Mouse (Mus musculus): Measurements from ENCODE around the gene Gm36028. TPM values are rescaled to one million over a fixed set of nuclear protein-coding genes. Genes with fewer than 3 reads are reported as not detected.

Gm36028 gene
- polyA plus RNA-seq, 1 experiment from 2014 or later: not detected

DNA sequence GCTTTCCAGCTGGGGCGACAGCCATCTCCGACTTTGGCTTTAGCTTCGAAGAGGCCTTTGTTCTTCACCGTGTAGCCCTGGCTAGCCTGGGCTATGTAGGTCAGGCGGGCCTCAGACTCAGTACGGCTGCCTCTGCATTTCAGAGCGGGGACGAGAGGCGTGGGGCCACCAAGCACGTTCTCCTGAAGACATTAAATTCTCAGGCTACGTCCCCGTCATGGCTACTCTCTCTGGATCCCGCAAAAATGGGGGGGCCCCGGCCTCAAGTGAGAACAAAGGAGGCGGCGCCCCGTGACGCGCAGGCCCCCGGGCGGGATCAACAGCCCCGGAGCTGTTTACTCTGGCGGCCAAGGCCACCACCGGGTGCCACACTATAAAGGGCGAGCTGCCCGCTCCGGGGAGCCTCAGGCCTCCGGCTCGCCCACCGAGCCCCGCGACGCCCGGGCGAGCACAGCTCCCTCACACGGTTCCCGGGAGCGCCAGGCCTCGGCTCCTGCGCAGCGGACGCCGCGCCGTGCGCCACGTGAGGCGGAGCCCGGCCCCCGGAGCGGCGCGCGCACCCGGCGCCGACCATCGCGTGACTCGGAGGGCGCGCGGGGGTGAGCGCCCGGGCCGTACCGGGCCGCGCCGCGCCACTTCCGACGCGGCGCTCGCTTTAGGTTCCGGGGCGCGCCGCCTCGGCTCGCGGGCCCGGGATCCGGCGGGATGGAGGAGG lies 7.0 kb upstream of the Gm36028 start, which contains the start of gene Lrrc58:
TSS of gene Lrrc58 (plus strand) at position 599 of the 715 bp plus-strand sequence.
- H3K9ac ChIP-seq (ENCODE audit: low read depth, low read length): peak within 1 kb of the TSS; percentile 99
- peaks cover 18% of the 10 kb centered on the region for H3K4me1 ChIP-seq (ENCODE audit: control insufficient read depth, insufficient read depth, low read depth, low read length)
- H3K27me3 ChIP-seq (replicated peaks; ENCODE audit: control insufficient read depth, insufficient read depth, low read length): no peaks in the 10 kb centered on the region
- no peaks in the 10 kb centered on the region; the same call in 1 of the 2 replicates for H3K36me3 ChIP-seq (ENCODE audit: control insufficient read depth, insufficient read depth, low read length)
- H3K9me3 ChIP-seq (ENCODE audit: control insufficient read depth, low read length): no peaks in the 10 kb centered on the region
- ATAC-seq: peak; percentile 96
- under 1% methylated on average over 61 of the region's 86 CpGs for WGBS
- peak within 1 kb of the TSS; percentile 74 for H3K4me2 ChIP-seq (ENCODE audit: low read length)
- H3K4me3 ChIP-seq (ENCODE audit: low read length): peak within 1 kb of the TSS; percentile 100
- H3K27ac ChIP-seq (ENCODE audit: low read depth, low read length): peak within 1 kb of the TSS; percentile 99

GRCm38 (mm10) chr16:37865841-37866240 lies 4.9 kb upstream of the Gm36028 start:
- Histone ChIP-seq H3K36me3 (ENCODE audit: control insufficient read depth, insufficient read depth, low read length) (no peaks in the 10 kb centered on the region), H3K4me2 (ENCODE audit: low read length) (no peak overlapping the region), H3K9me3 (ENCODE audit: control insufficient read depth, low read length) (no peaks in the 10 kb centered on the region), H3K9ac (ENCODE audit: low read depth, low read length) (no peak overlapping the region), H3K27ac (ENCODE audit: low read depth, low read length) (no peak overlapping the region), H3K27me3 (replicated peaks; ENCODE audit: control insufficient read depth, insufficient read depth, low read length) (no peaks in the 10 kb centered on the region), H3K4me3 (ENCODE audit: low read length) (no peak overlapping the region), H3K4me1 (ENCODE audit: control insufficient read depth, insufficient read depth, low read depth, low read length) (peaks cover 10% of the 10 kb centered on the region)
- no peak for ATAC-seq
- WGBS: 84% methylated on average over 9 of the region's 9 CpGs

DNA sequence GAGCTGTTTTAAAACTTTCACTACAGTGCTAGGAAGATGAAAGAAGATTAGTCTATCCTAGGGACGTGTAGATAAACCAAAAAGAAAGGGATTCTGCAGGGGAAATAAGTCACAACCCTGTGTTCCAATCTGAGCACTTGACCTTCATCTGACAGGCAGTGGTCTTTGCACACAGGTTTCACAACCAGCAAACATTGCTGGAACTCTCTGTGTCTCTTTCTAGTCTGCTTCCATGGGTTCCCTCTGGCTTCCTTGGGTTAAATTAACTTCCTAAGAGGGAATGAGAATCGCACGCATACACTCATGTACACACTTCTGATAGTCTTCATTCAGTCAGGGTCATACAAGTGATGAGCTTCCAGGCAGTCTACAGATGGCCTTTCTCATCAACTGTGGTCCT lies 2.9 kb upstream of the Gm36028 start:
- H3K36me3 ChIP-seq (ENCODE audit: control insufficient read depth, insufficient read depth, low read length): no peaks in the 10 kb centered on the region
- no peak overlapping the region for H3K4me3 ChIP-seq (ENCODE audit: low read length)
- H3K9me3 ChIP-seq (ENCODE audit: control insufficient read depth, low read length): no peaks in the 10 kb centered on the region
- H3K4me2 ChIP-seq (ENCODE audit: low read length): no peak overlapping the region
- no peak overlapping the region for H3K9ac ChIP-seq (ENCODE audit: low read depth, low read length)
- H3K27me3 ChIP-seq (replicated peaks; ENCODE audit: control insufficient read depth, insufficient read depth, low read length): no peaks in the 10 kb centered on the region
- H3K4me1 ChIP-seq (ENCODE audit: control insufficient read depth, insufficient read depth, low read depth, low read length): no peaks in the 10 kb centered on the region; the same call in 1 of the 2 replicates
- 79% methylated on average over 3 of the region's 3 CpGs for WGBS
- H3K27ac ChIP-seq (ENCODE audit: low read depth, low read length): no peak overlapping the region
- ATAC-seq: no peak

DNA sequence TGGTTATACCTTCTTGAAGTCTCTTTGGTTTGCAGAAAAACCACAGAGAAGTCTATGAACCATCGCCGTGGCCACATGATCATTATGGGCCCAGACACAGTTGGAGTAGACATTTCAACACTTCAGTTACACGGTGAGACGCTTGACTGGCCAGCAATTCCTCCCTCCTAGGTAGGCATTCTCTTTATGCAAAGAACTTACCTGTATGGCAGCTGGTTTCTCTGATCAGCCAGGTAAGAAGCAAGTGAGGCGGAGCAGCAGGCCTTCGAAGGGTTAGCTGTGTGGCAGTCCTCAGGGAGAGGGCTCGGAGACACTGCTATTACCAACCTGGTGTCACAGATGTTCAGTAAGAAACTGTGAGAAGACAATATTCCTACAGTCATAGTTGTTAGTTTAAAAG lies 733 bp downstream of the Gm36028 start:
- H3K9me3 ChIP-seq (ENCODE audit: control insufficient read depth, low read length): no peaks in the 10 kb centered on the region
- no peak overlapping the region for H3K27ac ChIP-seq (ENCODE audit: low read depth, low read length)
- H3K36me3 ChIP-seq (ENCODE audit: control insufficient read depth, insufficient read depth, low read length): no peaks in the 10 kb centered on the region
- no peak overlapping the region for H3K4me3 ChIP-seq (ENCODE audit: low read length)
- H3K4me2 ChIP-seq (ENCODE audit: low read length): no peak overlapping the region
- H3K9ac ChIP-seq (ENCODE audit: low read depth, low read length): no peak overlapping the region
- no peaks in the 10 kb centered on the region for H3K4me1 ChIP-seq (ENCODE audit: control insufficient read depth, insufficient read depth, low read depth, low read length)
- no peak for ATAC-seq
- 77% methylated on average over 7 of the region's 7 CpGs for WGBS
- no peaks in the 10 kb centered on the region for H3K27me3 ChIP-seq (replicated peaks; ENCODE audit: control insufficient read depth, insufficient read depth, low read length)

GRCm38 (mm10) chr16:37857495-37857894 lies 3.5 kb downstream of the Gm36028 start:
- H3K4me1 ChIP-seq (ENCODE audit: control insufficient read depth, insufficient read depth, low read depth, low read length): no peaks in the 10 kb centered on the region
- H3K27ac ChIP-seq (ENCODE audit: low read depth, low read length): no peak overlapping the region
- no peaks in the 10 kb centered on the region for H3K9me3 ChIP-seq (ENCODE audit: control insufficient read depth, low read length)
- no peak overlapping the region for H3K4me2 ChIP-seq (ENCODE audit: low read length)
- no peak for ATAC-seq
- no peak overlapping the region for H3K9ac ChIP-seq (ENCODE audit: low read depth, low read length)
- no peaks in the 10 kb centered on the region for H3K27me3 ChIP-seq (replicated peaks; ENCODE audit: control insufficient read depth, insufficient read depth, low read length)
- H3K4me3 ChIP-seq (ENCODE audit: low read length): no peak overlapping the region
- WGBS: 48% methylated on average over 8 of the region's 8 CpGs
- no peaks in the 10 kb centered on the region for H3K36me3 ChIP-seq (ENCODE audit: control insufficient read depth, insufficient read depth, low read length)

- no peaks in the 10 kb centered on the region for H3K36me3 ChIP-seq (ENCODE audit: control insufficient read depth, insufficient read depth, low read length)
- no peak overlapping the region for H3K9ac ChIP-seq (ENCODE audit: low read depth, low read length)
- H3K4me1 ChIP-seq (ENCODE audit: control insufficient read depth, insufficient read depth, low read depth, low read length): no peaks in the 10 kb centered on the region
- no peaks in the 10 kb centered on the region for H3K27me3 ChIP-seq (replicated peaks; ENCODE audit: control insufficient read depth, insufficient read depth, low read length)
- 66% methylated on average over 3 of the region's 3 CpGs for WGBS
- H3K4me3 ChIP-seq (ENCODE audit: low read length): no peak overlapping the region
- no peak overlapping the region for H3K4me2 ChIP-seq (ENCODE audit: low read length)
- no peak overlapping the region for H3K27ac ChIP-seq (ENCODE audit: low read depth, low read length)
- no peak for ATAC-seq
- H3K9me3 ChIP-seq (ENCODE audit: control insufficient read depth, low read length): no peaks in the 10 kb centered on the region
These were observed 4.6 kb downstream of the Gm36028 start for GRCm38 (mm10) chr16:37856327-37856726.

DNA sequence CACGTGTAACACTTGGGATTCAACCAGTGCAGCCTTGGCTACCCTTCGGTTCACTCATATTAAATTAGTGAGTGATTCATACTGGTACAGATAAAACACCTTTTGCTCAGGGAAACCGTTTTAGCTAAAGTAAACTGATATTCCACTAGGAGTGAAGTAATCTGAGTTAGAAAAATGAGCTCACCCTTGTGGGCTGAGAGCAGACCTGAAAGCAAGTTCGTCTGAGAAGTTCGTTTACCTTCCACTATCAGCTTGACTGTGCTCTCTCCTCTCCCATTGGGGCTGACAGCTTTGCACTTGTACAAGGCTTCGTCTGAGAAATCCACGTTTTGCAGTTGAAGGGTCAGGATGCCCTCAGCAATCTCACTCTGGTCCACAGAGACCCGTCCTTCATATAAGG lies 5.4 kb downstream of the Gm36028 start:
- H3K4me1 ChIP-seq (ENCODE audit: control insufficient read depth, insufficient read depth, low read depth, low read length): no peaks in the 10 kb centered on the region
- H3K27ac ChIP-seq (ENCODE audit: low read depth, low read length): no peak overlapping the region
- no peak overlapping the region for H3K4me2 ChIP-seq (ENCODE audit: low read length)
- 85% methylated on average over 8 of the region's 8 CpGs for WGBS
- no peaks in the 10 kb centered on the region for H3K9me3 ChIP-seq (ENCODE audit: control insufficient read depth, low read length)
- no peak overlapping the region for H3K9ac ChIP-seq (ENCODE audit: low read depth, low read length)
- H3K27me3 ChIP-seq (replicated peaks; ENCODE audit: control insufficient read depth, insufficient read depth, low read length): no peaks in the 10 kb centered on the region
- no peak for ATAC-seq
- H3K36me3 ChIP-seq (ENCODE audit: control insufficient read depth, insufficient read depth, low read length): no peaks in the 10 kb centered on the region
- H3K4me3 ChIP-seq (ENCODE audit: low read length): no peak overlapping the region

DNA sequence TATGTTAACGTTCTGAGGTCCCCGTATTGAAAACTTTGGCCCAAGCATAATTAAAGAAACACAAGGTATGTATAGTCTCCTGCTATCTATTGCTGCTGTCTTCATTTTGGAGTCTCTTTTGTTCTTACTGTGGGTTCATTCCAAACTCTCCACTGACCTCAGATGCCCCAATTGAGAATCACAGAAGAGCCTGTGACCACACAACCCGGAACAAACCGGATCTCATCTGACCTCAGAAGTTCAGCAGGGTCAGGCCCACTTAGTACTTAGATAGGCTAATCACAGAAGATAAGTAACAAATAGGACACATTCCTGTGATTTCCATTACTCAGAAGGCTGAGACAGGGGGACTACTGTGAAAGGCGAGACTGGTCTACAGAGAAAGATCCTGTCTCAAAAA lies 6.4 kb downstream of the Gm36028 start:
- no peak overlapping the region for H3K4me3 ChIP-seq (ENCODE audit: low read length)
- H3K4me1 ChIP-seq (ENCODE audit: control insufficient read depth, insufficient read depth, low read depth, low read length): no peaks in the 10 kb centered on the region
- no peak for ATAC-seq
- no peaks in the 10 kb centered on the region for H3K36me3 ChIP-seq (ENCODE audit: control insufficient read depth, insufficient read depth, low read length)
- no peaks in the 10 kb centered on the region for H3K9me3 ChIP-seq (ENCODE audit: control insufficient read depth, low read length)
- no peak overlapping the region for H3K4me2 ChIP-seq (ENCODE audit: low read length)
- H3K27ac ChIP-seq (ENCODE audit: low read depth, low read length): no peak overlapping the region
- WGBS: 77% methylated on average over 5 of the region's 5 CpGs
- H3K9ac ChIP-seq (ENCODE audit: low read depth, low read length): no peak overlapping the region
- no peaks in the 10 kb centered on the region for H3K27me3 ChIP-seq (replicated peaks; ENCODE audit: control insufficient read depth, insufficient read depth, low read length)

DNA sequence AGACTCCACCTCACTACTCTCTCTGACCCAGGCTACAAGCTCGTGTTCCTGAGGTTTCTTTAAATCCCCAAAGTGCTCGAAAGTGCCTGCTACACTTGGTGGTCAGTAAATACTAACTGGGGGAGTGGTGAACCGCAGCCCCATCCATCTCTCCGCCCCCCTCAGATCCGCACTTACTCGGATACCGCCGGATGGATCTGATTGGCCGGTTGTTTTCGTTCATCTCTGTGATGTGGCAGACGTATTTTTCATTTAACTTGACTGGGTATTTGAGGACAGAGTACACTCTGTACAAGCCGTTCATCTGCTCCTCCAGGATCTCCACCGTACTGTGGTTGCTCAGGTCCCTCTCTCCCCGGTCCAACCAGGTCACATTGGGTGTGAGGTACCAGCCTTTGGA lies 6.9 kb downstream of the Gm36028 start:
- Histone ChIP-seq H3K9ac (ENCODE audit: low read depth, low read length) (no peak overlapping the region), H3K27ac (ENCODE audit: low read depth, low read length) (no peak overlapping the region), H3K9me3 (ENCODE audit: control insufficient read depth, low read length) (no peaks in the 10 kb centered on the region), H3K27me3 (replicated peaks; ENCODE audit: control insufficient read depth, insufficient read depth, low read length) (no peaks in the 10 kb centered on the region), H3K36me3 (ENCODE audit: control insufficient read depth, insufficient read depth, low read length) (no peaks in the 10 kb centered on the region), H3K4me1 (ENCODE audit: control insufficient read depth, insufficient read depth, low read depth, low read length) (no peaks in the 10 kb centered on the region), H3K4me2 (ENCODE audit: low read length) (no peak overlapping the region), H3K4me3 (ENCODE audit: low read length) (no peak overlapping the region)
- no peak for ATAC-seq
- WGBS: 77% methylated on average over 14 of the region's 14 CpGs

All from hindbrain, embryonic 16.5 days (tissue).